Mouse (Mus musculus): ENCODE results near the gene Fam193a. TPM values are rescaled to one million over a fixed set of nuclear protein-coding genes. Genes with fewer than 3 reads are reported as not detected.

Gene Fam193a
- polyA plus RNA-seq, 1 experiment from 2014 or later: 2.7 TPM

DNA sequence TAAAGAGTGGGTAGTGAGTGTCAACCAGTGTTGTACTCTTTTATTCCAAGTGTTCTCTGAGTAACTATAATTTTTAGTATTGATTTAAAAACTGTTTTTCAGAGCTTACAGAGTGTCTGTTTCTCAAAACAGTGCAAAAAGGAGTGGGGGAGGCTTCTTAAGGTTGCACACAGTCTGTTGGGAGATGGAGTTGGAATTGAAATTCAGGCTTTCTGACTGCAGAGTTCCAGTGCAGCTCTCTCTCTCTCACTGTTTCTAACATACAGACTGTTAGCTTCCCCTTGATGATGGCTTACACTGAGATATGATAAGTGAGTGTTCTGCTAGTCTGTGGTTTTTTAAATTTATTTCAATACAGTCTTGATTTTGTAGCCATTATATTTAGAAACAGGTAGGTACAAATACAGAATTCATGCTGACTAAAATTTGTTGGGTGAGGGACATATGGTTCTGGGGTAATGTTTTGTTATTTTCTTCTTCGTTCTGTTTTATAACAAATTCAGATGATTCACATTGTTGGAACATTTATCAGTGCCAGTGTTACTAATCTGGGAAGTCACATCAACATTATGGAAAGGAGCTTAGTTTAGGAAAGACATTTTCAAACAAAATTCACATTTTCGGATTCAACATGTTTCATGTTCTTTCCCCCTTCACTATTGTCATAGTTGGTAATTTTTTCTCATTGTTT, 26.3 kb downstream of the Fam193a start:
- WGBS (ENCODE audit: insufficient replicate concordance): 78% methylated on average over 2 of the region's 2 CpGs

DNA sequence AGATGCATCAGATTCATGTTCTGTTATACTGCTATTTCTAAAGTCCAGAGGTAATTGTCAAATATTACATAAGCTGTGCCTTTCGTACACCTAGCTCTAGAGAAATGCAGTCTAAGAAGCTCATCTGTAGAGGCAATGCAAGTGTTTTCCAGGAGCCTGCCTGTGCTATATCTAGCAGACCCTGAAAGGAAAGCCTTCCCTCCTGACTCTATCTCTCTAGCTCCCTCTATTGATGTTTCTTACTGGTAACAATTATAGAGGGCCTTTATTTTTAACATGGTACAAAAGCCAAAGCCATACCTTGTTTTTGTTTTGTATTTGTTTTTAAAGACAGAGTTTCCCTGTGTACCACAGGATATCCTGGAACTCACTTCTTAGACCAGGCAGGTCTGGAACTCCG, 28.1 kb downstream of the Fam193a start:
- no peak for ATAC-seq
- no peak for TF ChIP-seq EP300 (IDR thresholded peaks at IDR 0.05; ENCODE audit: low read depth)
- no peak; the same call in 1 of the 2 replicates for TF ChIP-seq CTCF (IDR thresholded peaks at IDR 0.05; ENCODE audit: low read depth)
- H3K36me3 ChIP-seq (replicated peaks; ENCODE audit: insufficient read depth, low read length): no peaks in the 10 kb centered on the region
- 86% methylated on average over 2 of the region's 2 CpGs for WGBS (ENCODE audit: insufficient replicate concordance)
- DNase-seq: no peak
- peaks cover 4% of the 10 kb centered on the region for H3K4me1 ChIP-seq (ENCODE audit: insufficient read depth)
- no peak overlapping the region for H3K9ac ChIP-seq (replicated peaks)
- H3K9me3 ChIP-seq (ENCODE audit: low read length): no peaks in the 10 kb centered on the region
- no peak overlapping the region for H3K4me3 ChIP-seq (ENCODE audit: low read depth, low read length)
- H3K27ac ChIP-seq (ENCODE audit: low read depth): no peak overlapping the region
- no peaks in the 10 kb centered on the region for H3K27me3 ChIP-seq (ENCODE audit: insufficient read depth, low read length)
- H3K4me2 ChIP-seq (ENCODE audit: low read depth, low read length): no peak overlapping the region

More for the DNA sequence above, 26.3 kb downstream of the Fam193a start:
- H3K9me3 ChIP-seq (ENCODE audit: low read length): no peaks in the 10 kb centered on the region
- no peak for DNase-seq
- no peaks in the 10 kb centered on the region for H3K36me3 ChIP-seq (replicated peaks; ENCODE audit: insufficient read depth, low read length)
- H3K27ac ChIP-seq (ENCODE audit: low read depth): no peak overlapping the region
- H3K9ac ChIP-seq (replicated peaks): no peak overlapping the region
- peaks cover 4% of the 10 kb centered on the region for H3K4me1 ChIP-seq (ENCODE audit: insufficient read depth)
- no peaks in the 10 kb centered on the region for H3K27me3 ChIP-seq (ENCODE audit: insufficient read depth, low read length)
- no peak for ATAC-seq
- no peak overlapping the region for H3K4me3 ChIP-seq (ENCODE audit: low read depth, low read length)
- H3K4me2 ChIP-seq (ENCODE audit: low read depth, low read length): no peak overlapping the region
- no peak for TF ChIP-seq CTCF (IDR thresholded peaks at IDR 0.05; ENCODE audit: low read depth)
- TF ChIP-seq EP300 (IDR thresholded peaks at IDR 0.05; ENCODE audit: low read depth): no peak

GRCm38 (mm10) chr5:34398326-34398725, 28.6 kb downstream of the Fam193a start:
- TF ChIP-seq CTCF (IDR thresholded peaks at IDR 0.05; ENCODE audit: low read depth) (no peak), EP300 (IDR thresholded peaks at IDR 0.05; ENCODE audit: low read depth) (no peak)
- H3K4me3 ChIP-seq (ENCODE audit: low read depth, low read length): no peak overlapping the region
- WGBS (ENCODE audit: insufficient replicate concordance): 62% methylated on average over 1 of the region's 1 CpGs
- DNase-seq: no peak
- H3K4me1 ChIP-seq (ENCODE audit: insufficient read depth): peaks cover 4% of the 10 kb centered on the region
- no peaks in the 10 kb centered on the region for H3K36me3 ChIP-seq (replicated peaks; ENCODE audit: insufficient read depth, low read length)
- no peak overlapping the region for H3K27ac ChIP-seq (ENCODE audit: low read depth)
- no peaks in the 10 kb centered on the region for H3K27me3 ChIP-seq (ENCODE audit: insufficient read depth, low read length)
- H3K9ac ChIP-seq (replicated peaks): no peak overlapping the region
- no peak for ATAC-seq
- H3K9me3 ChIP-seq (ENCODE audit: low read length): no peaks in the 10 kb centered on the region
- no peak overlapping the region for H3K4me2 ChIP-seq (ENCODE audit: low read depth, low read length)

- no peak overlapping the region for H3K27ac ChIP-seq (ENCODE audit: low read depth)
- H3K27me3 ChIP-seq (ENCODE audit: insufficient read depth, low read length): no peaks in the 10 kb centered on the region
- ATAC-seq (no peak), DNase-seq (no peak)
- H3K9me3 ChIP-seq (ENCODE audit: low read length): no peaks in the 10 kb centered on the region
- H3K4me1 ChIP-seq (ENCODE audit: insufficient read depth): peaks cover 11% of the 10 kb centered on the region
- TF ChIP-seq CTCF (IDR thresholded peaks at IDR 0.05; ENCODE audit: low read depth) (no peak), EP300 (IDR thresholded peaks at IDR 0.05; ENCODE audit: low read depth) (no peak)
- H3K4me2 ChIP-seq (ENCODE audit: low read depth, low read length): no peak overlapping the region
- no peak overlapping the region for H3K9ac ChIP-seq (replicated peaks)
- 86% methylated on average over 6 of the region's 6 CpGs for WGBS (ENCODE audit: insufficient replicate concordance)
- H3K36me3 ChIP-seq (replicated peaks; ENCODE audit: insufficient read depth, low read length): no peaks in the 10 kb centered on the region
- no peak overlapping the region for H3K4me3 ChIP-seq (ENCODE audit: low read depth, low read length)
Observed at GRCm38 (mm10) chr5:34407366-34407918, 37.7 kb downstream of the Fam193a start.

GRCm38 (mm10) chr5:34409002-34409401, 39.3 kb downstream of the Fam193a start:
- Histone ChIP-seq H3K27ac (ENCODE audit: low read depth) (no peak overlapping the region), H3K4me2 (ENCODE audit: low read depth, low read length) (no peak overlapping the region), H3K9me3 (ENCODE audit: low read length) (no peaks in the 10 kb centered on the region), H3K4me1 (ENCODE audit: insufficient read depth) (peaks cover 11% of the 10 kb centered on the region), H3K36me3 (replicated peaks; ENCODE audit: insufficient read depth, low read length) (0 out of 2 replicates have a peak, but pooled peaks cover under 1% of the 10 kb centered on the region), H3K4me3 (ENCODE audit: low read depth, low read length) (no peak overlapping the region), H3K27me3 (ENCODE audit: insufficient read depth, low read length) (no peaks in the 10 kb centered on the region), H3K9ac (replicated peaks) (no peak overlapping the region)
- TF ChIP-seq CTCF (IDR thresholded peaks at IDR 0.05; ENCODE audit: low read depth) (no peak), EP300 (IDR thresholded peaks at IDR 0.05; ENCODE audit: low read depth) (0 out of 2 replicates have a peak, but pooled peaks have one; percentile 19)
- ATAC-seq (peak; percentile 97), DNase-seq (no peak)
- WGBS (ENCODE audit: insufficient replicate concordance): 65% methylated on average over 1 of the region's 1 CpGs

DNA sequence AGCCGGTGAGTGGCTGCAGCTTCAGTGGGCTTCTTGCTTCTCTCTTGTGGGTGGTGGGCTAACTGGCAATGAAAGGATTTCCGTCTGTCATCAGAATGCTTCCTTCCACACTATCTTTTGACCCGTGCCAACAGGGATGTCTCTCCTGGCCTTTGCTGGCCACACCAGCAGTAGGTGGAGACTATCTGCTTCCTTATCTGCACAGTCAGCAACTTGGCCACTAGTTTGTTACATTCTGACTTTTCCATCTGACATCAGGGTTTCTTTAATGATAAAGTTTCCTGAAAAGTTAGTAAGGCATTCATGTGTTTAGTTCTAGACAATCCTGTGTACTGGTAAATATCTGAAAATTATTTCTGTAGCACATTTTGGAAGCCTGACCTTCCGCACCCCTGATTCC, 41.1 kb downstream of the Fam193a start:
- Histone ChIP-seq H3K4me1 (ENCODE audit: insufficient read depth) (peaks cover 6% of the 10 kb centered on the region), H3K9me3 (ENCODE audit: low read length) (no peaks in the 10 kb centered on the region), H3K36me3 (replicated peaks; ENCODE audit: insufficient read depth, low read length) (0 out of 2 replicates have a peak, but pooled peaks cover 2% of the 10 kb centered on the region), H3K9ac (replicated peaks) (no peak overlapping the region), H3K4me2 (ENCODE audit: low read depth, low read length) (no peak overlapping the region), H3K27me3 (ENCODE audit: insufficient read depth, low read length) (no peaks in the 10 kb centered on the region), H3K4me3 (ENCODE audit: low read depth, low read length) (no peak overlapping the region), H3K27ac (ENCODE audit: low read depth) (no peak overlapping the region)
- WGBS (ENCODE audit: insufficient replicate concordance): 38% methylated on average over 4 of the region's 4 CpGs
- no peak for TF ChIP-seq EP300 (IDR thresholded peaks at IDR 0.05; ENCODE audit: low read depth)
- ATAC-seq (no peak), DNase-seq (no peak)
